Mouse (Mus musculus): ENCODE results near the gene Entpd8. TPM values are rescaled to one million over a fixed set of nuclear protein-coding genes. Genes with fewer than 3 reads are reported as not detected.

Entpd8 gene
- polyA plus RNA-seq, 1 experiment from 2014 or later, result 0.27 TPM

DNA sequence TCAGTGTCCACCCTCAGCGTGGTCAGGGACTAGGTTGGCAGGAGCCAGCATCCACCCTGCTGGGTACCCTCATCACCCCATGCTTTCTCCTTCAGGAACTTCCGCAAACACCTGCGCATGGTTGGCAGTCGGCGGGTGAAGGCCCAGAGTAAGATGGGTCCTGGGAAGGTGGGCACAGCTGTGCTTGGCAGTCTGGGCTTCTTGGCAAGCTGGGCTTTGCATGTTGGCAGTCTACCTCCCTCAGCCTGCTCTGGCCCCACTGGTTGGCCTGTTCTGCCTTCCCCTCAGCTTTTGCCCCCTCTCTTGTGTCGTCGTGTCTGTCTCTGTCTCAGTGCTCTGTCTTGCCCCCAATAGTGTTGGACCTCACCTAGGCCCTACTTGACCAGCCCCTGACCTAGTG, 21.2 kb upstream of the Entpd8 start:
- no peak overlapping the region for H3K4me3 ChIP-seq (ENCODE audit: low read depth, low read length)
- H3K27me3 ChIP-seq (ENCODE audit: control insufficient read depth, insufficient read depth, low read length), result no peaks in the 10 kb centered on the region
- WGBS, result 93% methylated on average over 7 of the region's 7 CpGs
- H3K4me1 ChIP-seq (ENCODE audit: control insufficient read depth, insufficient read depth, low read length), result peaks cover 16% of the 10 kb centered on the region
- H3K36me3 ChIP-seq (ENCODE audit: control insufficient read depth, insufficient read depth, low read length), result peaks cover 23% of the 10 kb centered on the region
- ATAC-seq (ENCODE audit: low read depth), result no peak
- H3K4me2 ChIP-seq (ENCODE audit: low read depth, low read length), result no peak overlapping the region
- no peaks in the 10 kb centered on the region for H3K9me3 ChIP-seq (ENCODE audit: control insufficient read depth, low read length)
- no peak overlapping the region for H3K9ac ChIP-seq (replicated peaks; ENCODE audit: low read depth, low read length)
- H3K27ac ChIP-seq (ENCODE audit: low read depth, low read length), result no peak overlapping the region

DNA sequence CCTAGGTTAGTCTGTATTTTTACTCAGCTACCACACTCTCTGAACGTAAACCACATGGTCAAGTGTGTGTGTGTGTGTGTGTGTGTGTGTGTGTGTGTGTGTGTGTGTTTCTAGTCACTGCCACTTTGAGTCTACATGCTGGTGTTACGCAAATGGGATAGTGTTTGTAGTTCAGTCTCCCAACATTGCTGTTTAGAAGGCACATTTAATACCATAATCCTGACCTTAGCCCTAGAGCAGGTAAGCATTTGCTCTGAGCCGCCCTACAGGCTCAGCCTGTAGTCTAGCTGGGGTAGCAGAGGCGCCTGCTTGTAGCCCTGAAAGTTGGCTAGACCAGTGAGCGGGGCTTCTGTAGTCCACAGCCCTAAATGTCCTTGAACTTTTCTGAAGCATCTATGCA, 16.6 kb upstream of the Entpd8 start:
- no peak overlapping the region for H3K9ac ChIP-seq (replicated peaks; ENCODE audit: low read depth, low read length)
- H3K4me1 ChIP-seq (ENCODE audit: control insufficient read depth, insufficient read depth, low read length), result no peaks in the 10 kb centered on the region
- H3K36me3 ChIP-seq (ENCODE audit: control insufficient read depth, insufficient read depth, low read length), result peaks cover 13% of the 10 kb centered on the region; the same call in 1 of the 2 replicates
- no peak overlapping the region for H3K4me3 ChIP-seq (ENCODE audit: low read depth, low read length)
- ATAC-seq (ENCODE audit: low read depth), result no peak
- H3K9me3 ChIP-seq (ENCODE audit: control insufficient read depth, low read length), result no peaks in the 10 kb centered on the region
- H3K27me3 ChIP-seq (ENCODE audit: control insufficient read depth, insufficient read depth, low read length), result no peaks in the 10 kb centered on the region
- H3K4me2 ChIP-seq (ENCODE audit: low read depth, low read length), result no peak overlapping the region
- WGBS, result 93% methylated on average over 5 of the region's 5 CpGs
- no peak overlapping the region for H3K27ac ChIP-seq (ENCODE audit: low read depth, low read length)

DNA sequence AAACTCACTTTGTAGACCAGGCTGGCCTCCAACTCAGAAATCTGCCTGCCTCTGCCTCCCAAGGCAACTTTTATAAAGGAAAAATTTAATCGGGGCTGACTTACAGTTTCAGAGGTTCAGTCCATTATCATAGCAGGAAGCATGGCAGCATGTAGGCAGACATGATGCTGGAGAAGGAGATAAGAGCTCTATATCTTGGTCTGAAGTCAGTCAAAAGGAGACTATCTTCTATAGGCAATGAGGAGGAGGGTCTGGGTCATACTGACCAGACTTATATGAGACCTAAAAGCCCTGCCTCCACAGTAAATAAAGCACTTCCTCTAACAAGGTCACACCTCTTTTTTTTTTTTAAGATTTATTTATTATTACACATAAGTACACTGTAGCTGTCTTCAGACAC, 15.8 kb upstream of the Entpd8 start:
- Histone ChIP-seq H3K9me3 (ENCODE audit: control insufficient read depth, low read length) (no peaks in the 10 kb centered on the region), H3K27ac (ENCODE audit: low read depth, low read length) (no peak overlapping the region), H3K4me2 (ENCODE audit: low read depth, low read length) (no peak overlapping the region), H3K27me3 (ENCODE audit: control insufficient read depth, insufficient read depth, low read length) (no peaks in the 10 kb centered on the region), H3K9ac (replicated peaks; ENCODE audit: low read depth, low read length) (no peak overlapping the region), H3K4me1 (ENCODE audit: control insufficient read depth, insufficient read depth, low read length) (no peaks in the 10 kb centered on the region), H3K4me3 (ENCODE audit: low read depth, low read length) (no peak overlapping the region), H3K36me3 (ENCODE audit: control insufficient read depth, insufficient read depth, low read length) (peaks cover 13% of the 10 kb centered on the region; the same call in 1 of the 2 replicates)
- ATAC-seq (ENCODE audit: low read depth), result no peak
- WGBS, result 93% methylated on average over 1 of the region's 1 CpGs

DNA sequence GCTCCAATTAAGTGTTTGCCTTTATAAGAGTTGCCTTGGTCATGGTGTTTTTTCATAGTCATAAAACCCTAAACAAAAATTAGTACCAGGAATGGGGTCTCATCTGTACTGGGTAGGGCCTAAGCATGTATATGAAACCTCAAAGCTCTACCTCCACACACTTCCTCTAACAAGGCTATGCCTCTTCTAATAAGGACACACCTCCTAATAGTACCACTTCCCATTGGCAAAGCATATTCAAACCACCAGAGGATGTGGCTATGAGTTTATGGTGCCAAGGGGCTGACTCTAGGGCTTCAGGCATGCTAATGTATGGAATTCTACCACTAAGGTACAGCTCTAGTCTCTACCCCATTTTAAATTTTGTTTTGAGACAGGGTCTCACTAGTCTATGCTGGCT, 14.6 kb upstream of the Entpd8 start:
- Histone ChIP-seq H3K36me3 (ENCODE audit: control insufficient read depth, insufficient read depth, low read length) (peaks cover 10% of the 10 kb centered on the region; the same call in 1 of the 2 replicates), H3K27ac (ENCODE audit: low read depth, low read length) (no peak overlapping the region), H3K27me3 (ENCODE audit: control insufficient read depth, insufficient read depth, low read length) (no peaks in the 10 kb centered on the region), H3K9ac (replicated peaks; ENCODE audit: low read depth, low read length) (no peak overlapping the region), H3K4me1 (ENCODE audit: control insufficient read depth, insufficient read depth, low read length) (no peaks in the 10 kb centered on the region), H3K4me3 (ENCODE audit: low read depth, low read length) (no peak overlapping the region), H3K4me2 (ENCODE audit: low read depth, low read length) (no peak overlapping the region), H3K9me3 (ENCODE audit: control insufficient read depth, low read length) (no peaks in the 10 kb centered on the region)
- no peak for ATAC-seq (ENCODE audit: low read depth)

DNA sequence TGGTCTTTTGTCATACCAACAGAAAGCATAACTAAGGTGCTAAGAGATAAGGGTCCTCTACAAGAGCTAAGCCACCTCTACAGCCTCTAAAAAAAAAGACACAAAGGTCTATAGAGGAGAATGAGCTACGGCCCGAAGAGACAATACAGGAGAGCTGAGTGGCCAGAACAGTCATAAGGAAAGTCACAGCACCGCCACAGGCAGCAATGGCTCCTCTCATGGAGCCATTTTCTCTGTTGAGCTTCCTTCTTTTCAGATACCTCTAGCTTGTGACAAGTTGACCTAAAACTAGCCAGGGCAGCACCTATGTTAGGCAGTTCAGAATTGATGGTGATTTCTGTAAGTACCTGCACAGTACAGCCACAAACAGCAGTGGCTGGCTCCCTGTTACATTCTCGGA, 13.6 kb upstream of the Entpd8 start:
- H3K4me1 ChIP-seq (ENCODE audit: control insufficient read depth, insufficient read depth, low read length), result no peaks in the 10 kb centered on the region
- no peak overlapping the region for H3K4me3 ChIP-seq (ENCODE audit: low read depth, low read length)
- no peak overlapping the region for H3K27ac ChIP-seq (ENCODE audit: low read depth, low read length)
- no peaks in the 10 kb centered on the region for H3K9me3 ChIP-seq (ENCODE audit: control insufficient read depth, low read length)
- H3K4me2 ChIP-seq (ENCODE audit: low read depth, low read length), result no peak overlapping the region
- peaks cover 9% of the 10 kb centered on the region; the same call in 1 of the 2 replicates for H3K36me3 ChIP-seq (ENCODE audit: control insufficient read depth, insufficient read depth, low read length)
- H3K27me3 ChIP-seq (ENCODE audit: control insufficient read depth, insufficient read depth, low read length), result no peaks in the 10 kb centered on the region
- WGBS, result 81% methylated on average over 4 of the region's 4 CpGs
- ATAC-seq (ENCODE audit: low read depth), result no peak
- no peak overlapping the region for H3K9ac ChIP-seq (replicated peaks; ENCODE audit: low read depth, low read length)

DNA sequence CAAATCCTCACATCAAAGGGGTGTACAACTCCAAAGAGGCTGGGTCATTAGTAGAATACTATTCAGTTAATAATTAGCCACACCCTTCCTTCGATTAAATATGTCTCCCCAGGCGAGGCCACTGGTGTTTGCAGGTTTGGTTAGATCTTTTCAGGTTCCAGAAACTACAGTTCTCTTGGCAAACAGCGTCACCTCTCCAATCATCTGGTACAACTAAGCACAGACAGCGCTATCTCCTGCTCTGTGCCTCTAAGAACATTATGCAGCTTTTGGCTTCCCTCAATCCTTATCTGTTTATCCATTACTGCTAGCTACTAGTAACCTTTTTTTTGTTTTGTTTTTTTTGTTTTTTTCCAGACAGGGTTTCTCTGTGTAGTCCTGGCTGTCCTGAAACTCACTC, 10.6 kb upstream of the Entpd8 start:
- Histone ChIP-seq H3K4me1 (ENCODE audit: control insufficient read depth, insufficient read depth, low read length) (no peaks in the 10 kb centered on the region), H3K27ac (ENCODE audit: low read depth, low read length) (no peak overlapping the region), H3K4me2 (ENCODE audit: low read depth, low read length) (no peak overlapping the region), H3K27me3 (ENCODE audit: control insufficient read depth, insufficient read depth, low read length) (no peaks in the 10 kb centered on the region), H3K36me3 (ENCODE audit: control insufficient read depth, insufficient read depth, low read length) (no peaks in the 10 kb centered on the region), H3K4me3 (ENCODE audit: low read depth, low read length) (no peak overlapping the region), H3K9ac (replicated peaks; ENCODE audit: low read depth, low read length) (no peak overlapping the region), H3K9me3 (ENCODE audit: control insufficient read depth, low read length) (no peaks in the 10 kb centered on the region)
- WGBS, result 82% methylated on average over 4 of the region's 4 CpGs
- no peak for ATAC-seq (ENCODE audit: low read depth)

DNA sequence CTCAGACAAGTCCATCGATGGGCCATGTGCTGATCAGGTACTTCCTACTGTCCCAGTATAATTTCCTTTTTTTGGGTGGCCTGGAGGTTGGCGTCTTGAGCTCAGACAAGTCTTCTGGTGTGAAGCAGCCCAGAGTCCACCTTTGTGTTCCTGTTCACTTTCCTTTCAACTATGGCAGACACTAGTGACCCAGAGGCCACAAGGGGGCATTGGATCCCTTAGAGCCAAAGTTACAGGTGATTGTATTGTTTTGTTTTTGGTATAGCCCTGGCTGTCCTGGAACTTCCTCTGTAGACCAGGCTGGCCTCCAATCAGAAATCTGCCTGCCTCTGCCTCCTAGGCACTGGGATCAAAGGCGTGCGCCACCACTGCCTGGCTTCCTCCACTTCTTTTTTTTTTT, 7.7 kb upstream of the Entpd8 start:
- WGBS, result 95% methylated on average over 4 of the region's 4 CpGs
- no peaks in the 10 kb centered on the region for H3K36me3 ChIP-seq (ENCODE audit: control insufficient read depth, insufficient read depth, low read length)
- ATAC-seq (ENCODE audit: low read depth), result no peak

DNA sequence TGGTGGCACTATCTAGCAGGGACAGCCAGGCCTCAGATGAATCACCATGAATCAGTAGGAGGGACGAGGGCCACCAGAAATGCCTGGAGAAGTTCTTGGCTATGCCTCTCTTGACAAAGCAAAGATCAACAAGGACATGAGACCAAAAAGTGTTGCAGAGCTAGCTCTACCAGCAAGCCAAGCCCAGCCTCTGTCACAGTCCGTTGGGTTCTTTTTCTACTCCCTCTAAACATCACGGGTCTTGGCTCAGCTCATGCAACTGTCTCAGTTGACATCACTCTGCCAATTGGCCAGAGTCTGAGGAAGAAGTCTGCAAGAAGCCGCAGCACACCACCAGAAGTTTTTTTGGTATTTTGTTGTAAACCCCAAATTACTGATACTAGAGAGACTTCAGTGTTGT, 4.6 kb upstream of the Entpd8 start:
- H3K27me3 ChIP-seq (ENCODE audit: control insufficient read depth, insufficient read depth, low read length), result no peaks in the 10 kb centered on the region
- H3K4me3 ChIP-seq (ENCODE audit: low read depth, low read length), result no peak overlapping the region
- no peak overlapping the region for H3K27ac ChIP-seq (ENCODE audit: low read depth, low read length)
- no peak overlapping the region for H3K9ac ChIP-seq (replicated peaks; ENCODE audit: low read depth, low read length)
- no peaks in the 10 kb centered on the region for H3K9me3 ChIP-seq (ENCODE audit: control insufficient read depth, low read length)
- whole genome bisulfite sequencing, result 69% methylated on average over 4 of the region's 4 CpGs
- no peaks in the 10 kb centered on the region for H3K4me1 ChIP-seq (ENCODE audit: control insufficient read depth, insufficient read depth, low read length)
- H3K36me3 ChIP-seq (ENCODE audit: control insufficient read depth, insufficient read depth, low read length), result no peaks in the 10 kb centered on the region
- no peak for ATAC-seq (ENCODE audit: low read depth)
- H3K4me2 ChIP-seq (ENCODE audit: low read depth, low read length), result no peak overlapping the region

More for the DNA sequence above, 7.7 kb upstream of the Entpd8 start:
- H3K27me3 ChIP-seq (ENCODE audit: control insufficient read depth, insufficient read depth, low read length), result no peaks in the 10 kb centered on the region
- H3K9ac ChIP-seq (replicated peaks; ENCODE audit: low read depth, low read length), result no peak overlapping the region
- H3K27ac ChIP-seq (ENCODE audit: low read depth, low read length), result no peak overlapping the region
- no peak overlapping the region for H3K4me2 ChIP-seq (ENCODE audit: low read depth, low read length)
- no peaks in the 10 kb centered on the region for H3K4me1 ChIP-seq (ENCODE audit: control insufficient read depth, insufficient read depth, low read length)
- no peaks in the 10 kb centered on the region for H3K9me3 ChIP-seq (ENCODE audit: control insufficient read depth, low read length)
- no peak overlapping the region for H3K4me3 ChIP-seq (ENCODE audit: low read depth, low read length)

DNA sequence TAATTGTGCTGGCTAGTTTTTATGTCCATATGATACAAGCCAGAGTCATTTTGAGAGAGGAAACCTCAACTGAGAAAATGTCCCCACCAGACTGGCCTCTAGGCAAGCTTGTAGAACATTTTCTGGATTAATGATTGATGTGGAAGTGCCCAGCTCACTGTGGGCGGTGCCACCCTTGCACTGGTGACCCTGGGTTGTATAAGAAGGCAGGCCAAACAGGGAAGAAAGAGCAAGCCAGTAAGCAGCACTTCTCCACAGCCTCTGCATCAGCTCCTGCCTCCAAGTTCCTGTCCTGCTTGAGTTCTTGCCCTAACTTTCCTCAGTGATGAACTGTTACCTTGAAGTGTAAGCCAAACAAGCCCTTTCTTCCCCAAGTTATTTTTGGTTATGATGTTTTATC, 1.1 kb upstream of the Entpd8 start:
- Histone ChIP-seq H3K4me3 (ENCODE audit: low read depth, low read length) (no peak overlapping the region), H3K36me3 (ENCODE audit: control insufficient read depth, insufficient read depth, low read length) (no peaks in the 10 kb centered on the region), H3K4me2 (ENCODE audit: low read depth, low read length) (no peak overlapping the region), H3K9ac (replicated peaks; ENCODE audit: low read depth, low read length) (no peak overlapping the region), H3K27ac (ENCODE audit: low read depth, low read length) (no peak overlapping the region), H3K27me3 (ENCODE audit: control insufficient read depth, insufficient read depth, low read length) (no peaks in the 10 kb centered on the region), H3K9me3 (ENCODE audit: control insufficient read depth, low read length) (no peaks in the 10 kb centered on the region), H3K4me1 (ENCODE audit: control insufficient read depth, insufficient read depth, low read length) (no peaks in the 10 kb centered on the region)
- 67% methylated on average over 1 of the region's 1 CpGs for WGBS
- ATAC-seq (ENCODE audit: low read depth), result no peak

DNA sequence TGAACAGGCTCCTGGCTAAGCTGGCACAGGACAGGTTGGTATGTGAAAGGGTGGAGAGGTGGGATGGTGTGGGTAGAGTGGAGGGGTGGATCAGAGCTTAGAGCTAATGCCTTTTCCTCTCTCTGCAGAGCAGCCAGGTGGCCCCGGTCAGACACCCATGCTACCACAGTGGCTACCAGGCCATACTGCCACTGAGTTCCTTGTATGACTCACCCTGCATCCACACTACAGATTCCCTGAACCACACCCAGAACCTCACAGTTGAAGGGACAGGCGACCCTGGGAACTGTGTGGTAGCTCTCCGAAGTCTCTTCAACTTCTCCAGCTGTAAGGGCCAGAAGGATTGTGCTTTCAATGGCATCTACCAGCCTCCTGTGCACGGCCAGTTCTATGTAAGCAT, 3.6 kb downstream of the Entpd8 start:
- WGBS, result 89% methylated on average over 4 of the region's 4 CpGs
- Histone ChIP-seq H3K36me3 (ENCODE audit: control insufficient read depth, insufficient read depth, low read length) (no peaks in the 10 kb centered on the region), H3K9ac (replicated peaks; ENCODE audit: low read depth, low read length) (no peak overlapping the region)

More for the DNA sequence above, 3.6 kb downstream of the Entpd8 start:
- Histone ChIP-seq H3K27me3 (ENCODE audit: control insufficient read depth, insufficient read depth, low read length) (no peaks in the 10 kb centered on the region), H3K4me3 (ENCODE audit: low read depth, low read length) (no peak overlapping the region), H3K9me3 (ENCODE audit: control insufficient read depth, low read length) (no peaks in the 10 kb centered on the region), H3K4me1 (ENCODE audit: control insufficient read depth, insufficient read depth, low read length) (no peaks in the 10 kb centered on the region), H3K27ac (ENCODE audit: low read depth, low read length) (no peak overlapping the region), H3K4me2 (ENCODE audit: low read depth, low read length) (no peak overlapping the region)
- no peak for ATAC-seq (ENCODE audit: low read depth)
